Mouse (Mus musculus): Measurements from ENCODE around the gene Ipo13. TPM values are rescaled to one million over a fixed set of nuclear protein-coding genes. Genes with fewer than 3 reads are reported as not detected.

Ipo13 gene
- total RNA-seq (2014; rRNA removed; ENCODE audit: low replicate concordance) (23.3 and 23.5 TPM in 2 replicates), polyA plus RNA-seq (2015; fragmentation: Nextera tagmentation; extraction: Ambion mirVana) (30.3 and 31.8 TPM in 2 replicates)

GRCm38 (mm10) chr4:117914591-117915442 lies at the start of gene Ipo13:
TSS of gene Ipo13 (minus strand) at chr4:117914999.
- DNase-seq (ENCODE audit: low spot score) = peak; percentile 85
- peaks cover 41% of the 10 kb centered on the region for H3K4me1 ChIP-seq (ENCODE audit: control insufficient read depth, insufficient read depth)
- peak within 1 kb of the TSS; percentile 83 for H3K27ac ChIP-seq (ENCODE audit: low read depth)
- H3K4me3 ChIP-seq (ENCODE audit: low read depth, low read length) = peak within 1 kb of the TSS; percentile 72
- H3K9ac ChIP-seq (replicated peaks; ENCODE audit: low read depth, low read length) = peak within 1 kb of the TSS; percentile 72
- no peaks in the 10 kb centered on the region for H3K9me3 ChIP-seq (replicated peaks; ENCODE audit: control insufficient read depth, low read length)
- no peaks in the 10 kb centered on the region for H3K27me3 ChIP-seq (ENCODE audit: control insufficient read depth, insufficient read depth, low read length)
- peaks cover 17% of the 10 kb centered on the region for H3K36me3 ChIP-seq (replicated peaks; ENCODE audit: control insufficient read depth, insufficient read depth, low read length)
- peak within 1 kb of the TSS; percentile 75 for H3K4me2 ChIP-seq (ENCODE audit: low read depth, low read length)
- peak; percentile 88 for ATAC-seq (ENCODE audit: insufficient read depth, low read depth)
- WGBS = under 1% methylated on average over 60 of the region's 61 CpGs
- TF ChIP-seq EP300 (IDR thresholded peaks at IDR 0.05; ENCODE audit: low read depth) = peak; percentile 87
- 0 out of 2 replicates have a peak, but pooled peaks have one; percentile 20 for TF ChIP-seq CTCF (IDR thresholded peaks at IDR 0.05; ENCODE audit: low read depth)

- H3K4me1 ChIP-seq (ENCODE audit: control insufficient read depth, insufficient read depth) = peaks cover 10% of the 10 kb centered on the region
- no peak overlapping the region for H3K4me3 ChIP-seq (ENCODE audit: low read depth, low read length)
- no peak overlapping the region for H3K4me2 ChIP-seq (ENCODE audit: low read depth, low read length)
- peak overlapping the region; percentile 45; the same call in 1 of the 2 replicates for H3K27ac ChIP-seq (ENCODE audit: low read depth)
- ATAC-seq (ENCODE audit: insufficient read depth, low read depth) (peak; percentile 41), DNase-seq (ENCODE audit: low spot score) (no peak)
- H3K27me3 ChIP-seq (ENCODE audit: control insufficient read depth, insufficient read depth, low read length) = no peaks in the 10 kb centered on the region
- peaks cover 24% of the 10 kb centered on the region; the same call in 1 of the 2 replicates for H3K36me3 ChIP-seq (replicated peaks; ENCODE audit: control insufficient read depth, insufficient read depth, low read length)
- H3K9me3 ChIP-seq (replicated peaks; ENCODE audit: control insufficient read depth, low read length) = no peaks in the 10 kb centered on the region
- 26% methylated on average over 4 of the region's 4 CpGs for WGBS
- no peak for TF ChIP-seq EP300 (IDR thresholded peaks at IDR 0.05; ENCODE audit: low read depth)
- no peak for TF ChIP-seq CTCF (IDR thresholded peaks at IDR 0.05; ENCODE audit: low read depth)
- no peak overlapping the region for H3K9ac ChIP-seq (replicated peaks; ENCODE audit: low read depth, low read length)
Measured at GRCm38 (mm10) chr4:117957492-117957891, 42.7 kb upstream of the Ipo13 start.

GRCm38 (mm10) chr4:117947493-117947892 lies 32.7 kb upstream of the Ipo13 start:
- H3K4me3 ChIP-seq (ENCODE audit: low read depth, low read length) = no peak overlapping the region
- no peak overlapping the region for H3K27ac ChIP-seq (ENCODE audit: low read depth)
- DNase-seq (ENCODE audit: low spot score) = no peak
- WGBS = 70% methylated on average over 7 of the region's 7 CpGs
- no peak overlapping the region for H3K4me2 ChIP-seq (ENCODE audit: low read depth, low read length)
- TF ChIP-seq CTCF (IDR thresholded peaks at IDR 0.05; ENCODE audit: low read depth) (no peak), EP300 (IDR thresholded peaks at IDR 0.05; ENCODE audit: low read depth) (no peak)
- H3K9me3 ChIP-seq (replicated peaks; ENCODE audit: control insufficient read depth, low read length) = no peaks in the 10 kb centered on the region
- no peaks in the 10 kb centered on the region for H3K4me1 ChIP-seq (ENCODE audit: control insufficient read depth, insufficient read depth)
- no peak overlapping the region for H3K9ac ChIP-seq (replicated peaks; ENCODE audit: low read depth, low read length)
- ATAC-seq (ENCODE audit: insufficient read depth, low read depth) = no peak
- H3K36me3 ChIP-seq (replicated peaks; ENCODE audit: control insufficient read depth, insufficient read depth, low read length) = peaks cover 11% of the 10 kb centered on the region; the same call in 1 of the 2 replicates
- no peaks in the 10 kb centered on the region for H3K27me3 ChIP-seq (ENCODE audit: control insufficient read depth, insufficient read depth, low read length)

GRCm38 (mm10) chr4:117946639-117947305 lies 32.0 kb upstream of the Ipo13 start:
- Histone ChIP-seq H3K27me3 (ENCODE audit: control insufficient read depth, insufficient read depth, low read length) (no peaks in the 10 kb centered on the region), H3K9ac (replicated peaks; ENCODE audit: low read depth, low read length) (no peak overlapping the region), H3K9me3 (replicated peaks; ENCODE audit: control insufficient read depth, low read length) (no peaks in the 10 kb centered on the region), H3K4me1 (ENCODE audit: control insufficient read depth, insufficient read depth) (no peaks in the 10 kb centered on the region), H3K27ac (ENCODE audit: low read depth) (no peak overlapping the region), H3K36me3 (replicated peaks; ENCODE audit: control insufficient read depth, insufficient read depth, low read length) (peaks cover 7% of the 10 kb centered on the region; the same call in 1 of the 2 replicates), H3K4me2 (ENCODE audit: low read depth, low read length) (no peak overlapping the region), H3K4me3 (ENCODE audit: low read depth, low read length) (no peak overlapping the region)
- DNase-seq (ENCODE audit: low spot score) (no peak), ATAC-seq (ENCODE audit: insufficient read depth, low read depth) (peak; percentile 53; the same call in 1 of the 2 replicates)
- TF ChIP-seq EP300 (IDR thresholded peaks at IDR 0.05; ENCODE audit: low read depth) = no peak
- no peak for TF ChIP-seq CTCF (IDR thresholded peaks at IDR 0.05; ENCODE audit: low read depth)
- 72% methylated on average over 11 of the region's 11 CpGs for WGBS

GRCm38 (mm10) chr4:117943317-117943716 lies 28.5 kb upstream of the Ipo13 start:
- DNase-seq (ENCODE audit: low spot score) (no peak), ATAC-seq (ENCODE audit: insufficient read depth, low read depth) (no peak)
- H3K4me3 ChIP-seq (ENCODE audit: low read depth, low read length) = no peak overlapping the region
- H3K36me3 ChIP-seq (replicated peaks; ENCODE audit: control insufficient read depth, insufficient read depth, low read length) = no peaks in the 10 kb centered on the region
- H3K27ac ChIP-seq (ENCODE audit: low read depth) = no peak overlapping the region
- TF ChIP-seq CTCF (IDR thresholded peaks at IDR 0.05; ENCODE audit: low read depth) (no peak), EP300 (IDR thresholded peaks at IDR 0.05; ENCODE audit: low read depth) (no peak)
- no peaks in the 10 kb centered on the region for H3K4me1 ChIP-seq (ENCODE audit: control insufficient read depth, insufficient read depth)
- no peak overlapping the region for H3K4me2 ChIP-seq (ENCODE audit: low read depth, low read length)
- no peaks in the 10 kb centered on the region for H3K9me3 ChIP-seq (replicated peaks; ENCODE audit: control insufficient read depth, low read length)
- H3K9ac ChIP-seq (replicated peaks; ENCODE audit: low read depth, low read length) = no peak overlapping the region
- WGBS = 66% methylated on average over 5 of the region's 5 CpGs
- H3K27me3 ChIP-seq (ENCODE audit: control insufficient read depth, insufficient read depth, low read length) = no peaks in the 10 kb centered on the region

Measured in heart, postnatal 0 days (tissue).